Mouse (Mus musculus) liver, embryonic 14.5 days (tissue): ENCODE results near the gene Qsox1.

Experiments used
- CTCF ChIP-seq: IDR thresholded peaks from 2 replicates; pipeline ENCODE4 v1.5.1; 2016; ENCODE audit warnings: antibody characterized with exemption, low read depth, control low read depth
- EP300 ChIP-seq: IDR thresholded peaks from 2 replicates; pipeline ENCODE4 v1.6.1; 2016; ENCODE audit warnings: antibody characterized with exemption, low read depth

GRCm38 (mm10) chr1:155785886-155786285 lies 26.8 kb downstream of the Qsox1 start:
- TF ChIP-seq CTCF (no peak), EP300 (no peak)
